Mouse (Mus musculus): ENCODE results near the gene Lnx2.

GRCm38 (mm10) chr5:147036028-147036427 is 40.4 kb downstream of the Lnx2 start:
- TF ChIP-seq CTCF (IDR thresholded peaks at IDR 0.05; ENCODE audit: low read depth, low read length) (no peak), POLR2A (IDR thresholded peaks at IDR 0.05; ENCODE audit: extremely low read depth, insufficient read depth, low read length) (no peak)
